Mouse (Mus musculus): ENCODE results near the gene Dnm2. TPM values are rescaled to one million over a fixed set of nuclear protein-coding genes. Genes with fewer than 3 reads are reported as not detected.

Dnm2 gene
- polyA plus RNA-seq, 1 experiment from 2014 or later: 60.6 TPM

GRCm38 (mm10) chr9:21437577-21437976 lies 12.9 kb downstream of the Dnm2 start:
- H3K27ac ChIP-seq (ENCODE audit: low read depth, low read length): no peak overlapping the region
- no peak for DNase-seq (ENCODE audit: low spot score, missing footprints)
- H3K4me1 ChIP-seq (ENCODE audit: control insufficient read depth, insufficient read depth, low read length): no peaks in the 10 kb centered on the region
- H3K9ac ChIP-seq (ENCODE audit: low read length): no peak overlapping the region
- H3K27me3 ChIP-seq (ENCODE audit: control insufficient read depth, insufficient read depth, low read length): no peaks in the 10 kb centered on the region
- ATAC-seq (ENCODE audit: low FRiP score): no peak
- H3K36me3 ChIP-seq (ENCODE audit: control insufficient read depth, insufficient read depth, low read length): no peaks in the 10 kb centered on the region
- WGBS: 94% methylated on average over 6 of the region's 6 CpGs
- no peaks in the 10 kb centered on the region for H3K9me3 ChIP-seq (ENCODE audit: control insufficient read depth, low read length)
- H3K4me2 ChIP-seq: no peak overlapping the region
- H3K4me3 ChIP-seq (ENCODE audit: low read depth, low read length): no peak overlapping the region

GRCm38 (mm10) chr9:21438219-21438618 lies 13.5 kb downstream of the Dnm2 start:
- Histone ChIP-seq H3K36me3 (ENCODE audit: control insufficient read depth, insufficient read depth, low read length) (no peaks in the 10 kb centered on the region), H3K4me2 (no peak overlapping the region), H3K27me3 (ENCODE audit: control insufficient read depth, insufficient read depth, low read length) (no peaks in the 10 kb centered on the region), H3K27ac (ENCODE audit: low read depth, low read length) (no peak overlapping the region), H3K4me1 (ENCODE audit: control insufficient read depth, insufficient read depth, low read length) (no peaks in the 10 kb centered on the region), H3K9ac (ENCODE audit: low read length) (no peak overlapping the region), H3K4me3 (ENCODE audit: low read depth, low read length) (no peak overlapping the region), H3K9me3 (ENCODE audit: control insufficient read depth, low read length) (no peaks in the 10 kb centered on the region)
- WGBS: 83% methylated on average over 3 of the region's 3 CpGs
- ATAC-seq (ENCODE audit: low FRiP score): no peak
- DNase-seq (ENCODE audit: low spot score, missing footprints): no peak

- Histone ChIP-seq H3K27ac (ENCODE audit: low read depth, low read length) (no peak overlapping the region), H3K4me1 (ENCODE audit: control insufficient read depth, insufficient read depth, low read length) (no peaks in the 10 kb centered on the region), H3K36me3 (ENCODE audit: control insufficient read depth, insufficient read depth, low read length) (no peaks in the 10 kb centered on the region), H3K9me3 (ENCODE audit: control insufficient read depth, low read length) (no peaks in the 10 kb centered on the region), H3K9ac (ENCODE audit: low read length) (no peak overlapping the region), H3K27me3 (ENCODE audit: control insufficient read depth, insufficient read depth, low read length) (no peaks in the 10 kb centered on the region), H3K4me2 (no peak overlapping the region), H3K4me3 (ENCODE audit: low read depth, low read length) (no peak overlapping the region)
- no peak for ATAC-seq (ENCODE audit: low FRiP score)
- WGBS: 92% methylated on average over 3 of the region's 3 CpGs
- no peak for DNase-seq (ENCODE audit: low spot score, missing footprints)
These were observed 14.7 kb downstream of the Dnm2 start for GRCm38 (mm10) chr9:21439456-21439855.

DNA sequence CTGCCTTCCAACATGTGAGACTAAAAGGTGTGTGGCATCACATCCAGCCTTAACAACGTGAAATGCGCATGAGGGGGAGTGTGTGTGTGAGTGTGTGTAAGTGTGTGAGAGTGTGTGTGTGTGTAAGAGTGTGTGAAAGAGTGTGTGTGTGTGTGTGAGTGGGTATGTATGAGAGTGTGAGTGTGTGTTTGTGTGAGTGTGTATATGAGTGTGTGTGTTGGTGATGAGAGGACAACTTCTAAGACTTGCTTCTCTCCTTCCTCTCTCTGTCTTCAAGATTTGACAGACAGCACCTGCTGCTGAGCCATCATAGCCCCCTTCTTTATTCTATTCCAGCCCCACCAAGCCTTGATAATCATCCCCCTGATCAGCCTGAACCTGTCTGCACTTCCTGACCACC lies 15.2 kb downstream of the Dnm2 start:
- Histone ChIP-seq H3K27ac (ENCODE audit: low read depth, low read length) (no peak overlapping the region), H3K27me3 (ENCODE audit: control insufficient read depth, insufficient read depth, low read length) (no peaks in the 10 kb centered on the region), H3K4me2 (no peak overlapping the region), H3K9me3 (ENCODE audit: control insufficient read depth, low read length) (no peaks in the 10 kb centered on the region), H3K36me3 (ENCODE audit: control insufficient read depth, insufficient read depth, low read length) (no peaks in the 10 kb centered on the region), H3K4me3 (ENCODE audit: low read depth, low read length) (no peak overlapping the region), H3K9ac (ENCODE audit: low read length) (no peak overlapping the region), H3K4me1 (ENCODE audit: control insufficient read depth, insufficient read depth, low read length) (no peaks in the 10 kb centered on the region)
- ATAC-seq (ENCODE audit: low FRiP score): no peak
- WGBS: 92% methylated on average over 2 of the region's 2 CpGs
- no peak for DNase-seq (ENCODE audit: low spot score, missing footprints)

DNA sequence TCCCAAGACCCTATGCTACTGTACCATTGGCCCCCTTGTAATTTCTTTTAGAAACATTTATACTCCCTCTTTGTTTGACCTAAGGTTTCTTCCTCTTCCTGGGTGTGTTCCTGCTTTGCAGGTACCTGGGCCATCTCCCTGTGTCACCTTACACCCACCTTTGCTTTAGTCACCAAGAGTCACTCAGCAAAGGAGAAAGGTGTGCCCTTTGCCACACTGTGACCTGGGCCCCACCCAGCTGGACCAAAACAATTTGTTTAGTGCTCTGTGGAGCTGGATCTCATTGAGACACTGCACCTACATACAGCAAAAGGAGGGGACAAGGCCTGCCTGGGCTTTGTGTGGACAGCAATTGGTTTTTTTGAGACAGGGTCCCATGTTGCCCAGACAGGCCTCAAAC lies 15.7 kb downstream of the Dnm2 start:
- H3K27me3 ChIP-seq (ENCODE audit: control insufficient read depth, insufficient read depth, low read length): no peaks in the 10 kb centered on the region
- no peak overlapping the region for H3K9ac ChIP-seq (ENCODE audit: low read length)
- no peak overlapping the region for H3K4me3 ChIP-seq (ENCODE audit: low read depth, low read length)
- H3K27ac ChIP-seq (ENCODE audit: low read depth, low read length): no peak overlapping the region
- ATAC-seq (ENCODE audit: low FRiP score) (no peak), DNase-seq (ENCODE audit: low spot score, missing footprints) (no peak)
- no peaks in the 10 kb centered on the region for H3K36me3 ChIP-seq (ENCODE audit: control insufficient read depth, insufficient read depth, low read length)
- no peak overlapping the region for H3K4me2 ChIP-seq
- no peaks in the 10 kb centered on the region for H3K9me3 ChIP-seq (ENCODE audit: control insufficient read depth, low read length)
- no peaks in the 10 kb centered on the region for H3K4me1 ChIP-seq (ENCODE audit: control insufficient read depth, insufficient read depth, low read length)

DNA sequence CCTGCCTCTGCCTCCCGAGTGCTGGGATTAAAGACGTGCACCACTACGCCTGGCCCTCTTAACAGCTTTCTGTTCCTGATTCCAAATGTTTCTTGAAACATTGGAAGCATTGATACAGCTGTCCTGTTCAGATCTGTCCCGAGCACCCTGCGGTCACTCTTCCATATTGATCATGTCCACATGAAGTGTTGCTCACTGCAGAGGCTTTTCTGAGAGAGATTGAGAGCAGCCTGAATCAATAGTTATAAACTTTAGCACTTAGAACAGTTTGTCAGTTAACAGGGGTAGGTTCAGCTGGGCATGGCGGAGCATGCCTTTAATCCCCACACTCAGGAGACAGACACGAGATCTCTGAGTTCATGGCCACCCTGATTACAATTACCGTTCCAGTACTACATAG lies 19.1 kb downstream of the Dnm2 start:
- H3K9ac ChIP-seq (ENCODE audit: low read length): no peak overlapping the region
- H3K4me3 ChIP-seq (ENCODE audit: low read depth, low read length): no peak overlapping the region
- no peaks in the 10 kb centered on the region for H3K27me3 ChIP-seq (ENCODE audit: control insufficient read depth, insufficient read depth, low read length)
- WGBS: 94% methylated on average over 8 of the region's 8 CpGs
- no peaks in the 10 kb centered on the region for H3K4me1 ChIP-seq (ENCODE audit: control insufficient read depth, insufficient read depth, low read length)
- H3K9me3 ChIP-seq (ENCODE audit: control insufficient read depth, low read length): no peaks in the 10 kb centered on the region
- ATAC-seq (ENCODE audit: low FRiP score): no peak
- no peak for DNase-seq (ENCODE audit: low spot score, missing footprints)
- no peak overlapping the region for H3K27ac ChIP-seq (ENCODE audit: low read depth, low read length)
- no peak overlapping the region for H3K4me2 ChIP-seq
- no peaks in the 10 kb centered on the region for H3K36me3 ChIP-seq (ENCODE audit: control insufficient read depth, insufficient read depth, low read length)

DNA sequence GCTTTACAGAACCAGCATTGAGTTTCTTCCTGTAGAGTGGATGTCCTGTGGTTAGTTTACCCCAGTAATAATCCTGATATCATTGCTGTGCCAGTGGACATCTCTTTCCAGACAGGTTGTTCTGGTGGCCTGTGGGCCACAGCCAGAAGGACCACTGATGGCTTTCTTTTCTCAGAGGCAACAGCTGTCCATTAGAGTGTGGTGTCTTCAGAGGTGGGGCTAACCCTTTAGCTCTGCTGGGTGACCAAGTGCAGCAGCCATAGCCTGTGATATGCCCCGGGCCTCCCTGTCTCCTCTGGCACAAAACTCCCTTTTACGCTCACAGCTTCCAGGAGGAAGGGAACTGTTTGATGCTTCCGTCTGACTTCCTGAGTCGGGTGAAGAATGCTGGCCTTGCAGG lies 19.9 kb downstream of the Dnm2 start:
- no peaks in the 10 kb centered on the region for H3K9me3 ChIP-seq (ENCODE audit: control insufficient read depth, low read length)
- H3K27me3 ChIP-seq (ENCODE audit: control insufficient read depth, insufficient read depth, low read length): no peaks in the 10 kb centered on the region
- H3K4me2 ChIP-seq: no peak overlapping the region
- no peak for ATAC-seq (ENCODE audit: low FRiP score)
- H3K9ac ChIP-seq (ENCODE audit: low read length): no peak overlapping the region
- no peak overlapping the region for H3K4me3 ChIP-seq (ENCODE audit: low read depth, low read length)
- DNase-seq (ENCODE audit: low spot score, missing footprints): no peak
- H3K4me1 ChIP-seq (ENCODE audit: control insufficient read depth, insufficient read depth, low read length): no peaks in the 10 kb centered on the region
- no peak overlapping the region for H3K27ac ChIP-seq (ENCODE audit: low read depth, low read length)
- no peaks in the 10 kb centered on the region for H3K36me3 ChIP-seq (ENCODE audit: control insufficient read depth, insufficient read depth, low read length)
- WGBS: 97% methylated on average over 4 of the region's 4 CpGs

- Histone ChIP-seq H3K4me1 (ENCODE audit: control insufficient read depth, insufficient read depth, low read length) (no peaks in the 10 kb centered on the region), H3K4me2 (no peak overlapping the region), H3K27me3 (ENCODE audit: control insufficient read depth, insufficient read depth, low read length) (no peaks in the 10 kb centered on the region), H3K36me3 (ENCODE audit: control insufficient read depth, insufficient read depth, low read length) (no peaks in the 10 kb centered on the region), H3K9ac (ENCODE audit: low read length) (no peak overlapping the region), H3K4me3 (ENCODE audit: low read depth, low read length) (no peak overlapping the region), H3K27ac (ENCODE audit: low read depth, low read length) (no peak overlapping the region), H3K9me3 (ENCODE audit: control insufficient read depth, low read length) (no peaks in the 10 kb centered on the region)
- 96% methylated on average over 6 of the region's 6 CpGs for WGBS
- no peak for ATAC-seq (ENCODE audit: low FRiP score)
- DNase-seq (ENCODE audit: low spot score, missing footprints): no peak
These were observed 20.5 kb downstream of the Dnm2 start for GRCm38 (mm10) chr9:21445081-21445744.

DNA sequence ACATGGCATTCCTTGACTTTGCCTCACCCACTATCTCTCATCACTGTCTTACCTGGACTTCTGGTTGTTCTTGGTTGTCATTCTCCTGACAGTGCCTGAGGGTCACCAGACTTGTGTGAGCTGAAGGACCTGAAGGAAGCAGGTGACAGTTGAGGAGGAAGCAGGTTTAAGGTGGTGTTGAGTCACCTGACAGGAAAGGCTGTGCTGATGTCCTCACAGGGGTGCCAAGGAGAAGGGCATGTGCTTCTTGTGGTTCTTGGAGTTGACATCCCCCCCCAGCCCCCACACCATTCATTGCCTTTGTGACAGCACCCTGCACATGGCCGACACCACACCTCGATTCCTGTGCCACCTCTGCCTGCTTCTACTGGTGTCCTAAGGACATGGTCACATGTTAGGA lies 23.1 kb downstream of the Dnm2 start:
- no peak for ATAC-seq (ENCODE audit: low FRiP score)
- 93% methylated on average over 2 of the region's 2 CpGs for WGBS

More for the DNA sequence above, 23.1 kb downstream of the Dnm2 start:
- Histone ChIP-seq H3K4me2 (no peak overlapping the region), H3K27me3 (ENCODE audit: control insufficient read depth, insufficient read depth, low read length) (no peaks in the 10 kb centered on the region), H3K4me3 (ENCODE audit: low read depth, low read length) (no peak overlapping the region), H3K36me3 (ENCODE audit: control insufficient read depth, insufficient read depth, low read length) (no peaks in the 10 kb centered on the region), H3K9ac (ENCODE audit: low read length) (no peak overlapping the region), H3K9me3 (ENCODE audit: control insufficient read depth, low read length) (no peaks in the 10 kb centered on the region), H3K27ac (ENCODE audit: low read depth, low read length) (no peak overlapping the region), H3K4me1 (ENCODE audit: control insufficient read depth, insufficient read depth, low read length) (no peaks in the 10 kb centered on the region)
- DNase-seq (ENCODE audit: low spot score, missing footprints): no peak
